Mouse (Mus musculus): ENCODE data around the gene Rhox2h.
"Not testable (repeated sequence)": the region's sequence is repeated elsewhere in the genome, so short reads cannot be mapped to it uniquely, and the experiment has no call there.

Rhox2h gene

DNA sequence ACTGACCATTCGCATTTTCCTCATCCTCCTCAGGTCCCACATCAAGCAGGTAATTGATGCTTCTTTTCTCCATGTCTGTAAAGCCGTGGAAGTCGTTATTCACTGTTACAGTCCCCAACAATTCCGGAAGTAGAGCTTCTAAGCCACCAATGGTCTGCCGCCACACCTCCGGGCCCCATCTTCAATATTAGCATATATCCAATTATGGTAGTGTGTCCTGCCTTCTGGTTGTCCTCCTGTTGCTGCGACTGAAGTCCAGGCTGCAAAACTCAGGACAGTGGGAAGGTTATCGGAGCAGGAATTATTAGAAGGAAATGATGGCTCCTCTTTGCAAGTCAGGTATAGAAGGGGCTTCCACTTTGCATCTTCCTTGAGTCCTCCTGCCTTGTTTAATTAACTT lies at the start of gene Rhox2h:
TSS of gene Rhox2h (minus strand) at position 101 of the 400 bp plus-strand sequence.
- not testable (repeated sequence) for DNase-seq (ENCODE audit: low spot score in 2 of 2)

DNA sequence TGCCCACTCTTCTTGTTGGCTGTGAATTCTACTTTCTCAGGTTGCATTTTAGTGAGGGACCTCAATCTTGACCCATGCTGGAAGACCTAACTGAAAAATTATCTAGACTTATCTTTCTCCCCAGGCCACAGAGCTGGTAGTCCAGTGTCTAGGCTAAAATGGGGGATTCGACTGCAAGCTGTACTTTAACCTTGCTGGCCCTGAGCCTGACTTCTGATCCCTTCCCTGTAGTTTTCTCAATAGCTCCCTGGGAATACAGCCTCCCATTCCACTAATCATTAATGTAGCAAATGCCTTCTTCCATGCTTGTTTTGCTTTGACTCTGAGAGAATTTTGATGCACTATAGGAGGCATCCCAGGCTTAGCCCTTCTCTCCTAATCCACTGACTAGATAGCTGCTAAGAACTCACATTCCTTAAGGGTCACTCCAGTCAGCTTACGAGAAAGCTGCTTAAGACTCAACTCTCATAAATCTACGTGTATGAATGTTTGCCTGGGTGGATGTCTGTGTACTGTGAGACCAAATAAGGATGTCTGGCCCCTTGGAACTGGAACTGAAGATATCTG lies 28.8 kb upstream of the Rhox2h start:
- no peak for DNase-seq (ENCODE audit: low spot score in 2 of 2)

DNA sequence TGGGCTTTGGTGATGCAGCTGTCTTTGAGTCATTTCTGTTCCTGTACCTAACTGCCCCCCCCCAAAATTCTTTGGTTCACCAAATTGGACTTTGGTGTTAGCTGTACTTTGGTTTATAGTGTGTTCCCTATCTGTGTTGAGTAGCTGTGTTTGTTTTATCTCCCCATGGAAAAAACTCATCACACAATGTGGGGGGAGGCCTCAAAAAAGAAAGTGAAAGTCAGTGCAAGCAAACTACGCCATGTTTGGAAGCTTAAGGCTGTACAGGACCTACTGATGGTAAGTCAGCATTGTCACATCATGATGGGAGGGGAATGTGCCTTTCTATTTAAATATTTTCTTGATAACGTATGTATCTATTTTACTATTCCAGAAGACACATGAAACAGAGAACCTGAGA lies 19.2 kb upstream of the Rhox2h start:
- no peak for DNase-seq (ENCODE audit: low spot score in 2 of 2)

DNA sequence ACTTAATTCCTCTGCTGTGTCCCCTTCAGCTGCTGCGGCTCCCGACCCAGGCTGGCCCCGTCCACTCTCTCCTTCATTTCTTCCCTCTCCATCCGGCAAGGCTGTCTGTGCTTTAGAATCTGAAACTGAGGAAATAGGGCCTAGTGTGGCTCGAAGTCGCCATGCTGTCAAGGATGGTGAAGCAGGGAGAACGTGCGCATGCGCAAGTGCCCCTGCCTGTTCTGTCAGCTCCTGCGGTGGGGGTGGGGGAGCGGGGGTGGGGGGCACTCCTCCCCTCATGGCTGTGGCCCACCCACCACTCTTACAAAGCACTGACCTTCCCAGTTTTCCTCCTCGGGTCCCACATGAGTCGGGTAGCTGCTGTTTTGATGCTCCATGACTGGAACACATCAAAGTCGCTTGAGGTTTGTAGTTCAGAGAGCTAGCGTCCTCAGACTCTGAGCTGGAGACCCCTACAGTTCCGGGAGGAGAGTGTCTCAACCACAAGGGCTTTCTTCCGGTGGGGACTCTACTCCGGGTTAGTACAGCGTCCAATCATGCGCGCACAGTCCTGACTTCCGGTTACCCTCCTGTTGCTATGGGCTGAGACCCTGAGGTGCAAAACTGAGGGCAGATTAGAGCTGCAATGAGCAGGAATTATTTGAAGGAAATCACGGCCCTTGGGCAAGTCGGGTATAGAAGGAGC lies 10.1 kb upstream of the Rhox2h start:
- DNase-seq (ENCODE audit: low spot score in 2 of 2): no peak

DNA sequence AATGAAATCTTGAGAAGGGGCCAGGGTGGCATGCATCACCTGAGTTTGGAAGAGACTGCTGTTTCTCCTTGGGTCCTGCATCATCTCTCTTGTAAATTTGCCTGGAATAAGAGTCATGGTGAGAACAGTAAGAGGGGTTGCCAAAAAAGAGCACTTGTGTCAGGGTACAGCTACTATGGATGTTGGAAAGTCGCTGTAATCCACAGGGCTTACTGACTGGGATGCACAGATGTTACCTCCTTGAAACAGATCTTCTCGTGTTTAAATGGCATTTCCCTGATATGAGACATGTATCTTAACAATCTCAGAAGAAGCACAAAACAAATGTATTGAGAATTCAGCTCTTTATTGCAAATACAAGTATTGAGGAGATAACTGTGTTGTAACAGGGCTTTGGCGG lies 4.4 kb downstream of the Rhox2h start, which contains the start of gene Rhox3h:
TSS of gene Rhox3h (minus strand) at position 101 of the 400 bp plus-strand sequence.
- not testable (repeated sequence) for DNase-seq (ENCODE audit: low spot score in 2 of 2)

DNA sequence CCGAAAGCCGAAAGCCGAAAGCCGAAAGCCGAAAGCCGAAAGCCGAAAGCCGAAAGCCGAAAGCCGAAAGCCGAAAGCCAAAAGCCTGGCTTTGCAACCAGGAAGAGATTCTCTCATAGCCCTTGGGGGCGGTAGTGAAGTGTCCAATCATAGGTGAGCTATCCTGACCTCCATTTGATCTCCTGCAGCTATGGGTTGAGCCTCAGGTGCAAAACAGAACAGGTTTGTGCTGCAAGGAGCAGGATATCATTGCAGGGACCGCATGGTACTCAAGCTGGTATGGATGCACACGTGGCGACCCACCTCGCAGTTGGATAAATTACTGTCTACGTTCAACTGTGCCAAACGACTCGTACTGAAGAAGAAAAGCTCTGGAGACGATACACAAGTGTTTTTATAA lies 21.9 kb downstream of the Rhox2h start, which contains the start of gene Rhox4g:
TSS of gene Rhox4g (minus strand) at position 101 of the 400 bp plus-strand sequence.
- DNase-seq (ENCODE audit: low spot score in 2 of 2): not testable (repeated sequence)

DNA sequence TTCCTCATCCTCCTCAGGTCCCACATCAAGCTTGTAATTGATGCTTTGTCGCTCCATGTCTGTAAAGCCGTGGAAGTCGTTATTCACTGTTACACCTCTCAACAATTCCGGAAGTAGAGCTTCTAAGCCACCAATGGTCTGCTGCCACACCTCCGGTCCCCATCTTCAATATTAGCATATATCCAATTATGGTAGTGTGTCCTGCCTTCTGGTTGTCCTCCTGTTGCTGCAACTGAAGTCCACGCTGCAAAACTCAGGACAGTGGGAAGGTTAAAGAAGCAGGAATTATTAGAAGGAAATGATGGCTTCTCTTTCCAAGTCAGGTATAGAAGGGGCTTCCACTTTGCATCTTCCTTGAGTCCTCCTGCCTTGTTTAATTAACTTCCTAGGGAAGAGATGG lies 29.7 kb downstream of the Rhox2h start, which contains the start of gene Rhox2g:
TSS of gene Rhox2g (minus strand) at position 101 of the 400 bp plus-strand sequence.
- DNase-seq (ENCODE audit: low spot score in 2 of 2): not testable (repeated sequence)

DNA sequence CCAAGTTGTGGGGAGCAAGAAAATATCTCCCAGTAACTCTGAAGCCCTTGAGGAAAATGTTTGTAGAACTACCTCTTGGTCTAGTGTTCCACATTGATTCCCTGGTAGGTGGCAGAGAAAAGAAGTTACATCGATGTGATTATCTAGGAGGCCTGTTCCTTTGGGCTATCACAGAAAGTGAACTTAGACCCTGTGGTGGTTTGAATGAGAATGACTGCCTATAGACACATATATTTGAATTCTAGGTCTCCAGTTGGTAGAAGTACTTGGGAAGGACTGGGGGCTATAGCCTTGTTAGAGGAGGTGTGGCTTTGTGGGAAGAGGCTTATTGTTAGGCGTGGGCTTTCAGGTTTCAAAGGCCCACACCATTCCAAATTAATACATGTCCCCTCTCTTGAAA lies 44.6 kb downstream of the Rhox2h start, which contains the start of gene Rhox3g:
TSS of gene Rhox3g (minus strand) at position 101 of the 400 bp plus-strand sequence.
- DNase-seq (ENCODE audit: low spot score in 2 of 2): not testable (repeated sequence)

Data from cerebellum, postnatal 4 days (tissue).